Mouse (Mus musculus) spleen, adult 2 months (tissue): ENCODE results near the gene Ifit3b.

ENCODE experiments used
- CTCF ChIP-seq: fragments of 200-500 bp; IDR thresholded peaks from 2 replicates; pipeline ENCODE4 v1.5.1; 2011; ENCODE audit warnings: mild to moderate bottlenecking, inconsistent platforms; ENCODE audit not compliant: insufficient read depth, insufficient read length, insufficient replicate concordance; ENCODE audit errors: extremely low read depth
- POLR2A ChIP-seq: fragments of 200-500 bp; IDR thresholded peaks from 2 replicates; pipeline ENCODE4 v1.6.1; 2011; ENCODE audit warnings: low read depth, low read length, inconsistent platforms

- TF ChIP-seq POLR2A (no peak), CTCF (no peak)
Measured at GRCm38 (mm10) chr19:34605472-34605871, 2.3 kb upstream of the Ifit3b start.
